Mouse (Mus musculus): ENCODE data around the gene Rb1. TPM values are rescaled to one million over a fixed set of nuclear protein-coding genes. Genes with fewer than 3 reads are reported as not detected.

The Rb1 gene
- polyA plus RNA-seq, 1 experiment from 2014 or later = 46.0 TPM

MicroRNAs encoded within 50 kb of the gene (microRNA counts, 519-probe panel; counts per million panel counts)
- 342 counts per million, percentile 67 among the panel's probes with 10 or more counts for microRNA mmu-miR-687

Small RNA genes lying within 50 kb of the gene (microRNA-seq; reads per million reads assigned to microRNA genes)
- not detected for gene Mir687

Other genes starting within 250 kb of the Rb1 start
- 109 and 118 TPM in 2 replicates for gene Rcbtb2, start 202.8 kb downstream of the Rb1 start, polyA plus RNA-seq (2016; fragmentation: Nextera tagmentation; extraction: Ambion mirVana)
- 13.3 and 14.0 TPM in 2 replicates for gene Lpar6, start 87.9 kb downstream of the Rb1 start, polyA plus RNA-seq (2016; fragmentation: Nextera tagmentation; extraction: Ambion mirVana)
- gene Itm2b, start 59.5 kb upstream of the Rb1 start, polyA plus RNA-seq (2016; fragmentation: Nextera tagmentation; extraction: Ambion mirVana) = 441 and 471 TPM in 2 replicates
- 89.3 and 90.0 TPM in 2 replicates for gene Med4, start 184.2 kb upstream of the Rb1 start, polyA plus RNA-seq (2016; fragmentation: Nextera tagmentation; extraction: Ambion mirVana)
- 101 and 113 TPM in 2 replicates for gene Sucla2, start 199.5 kb upstream of the Rb1 start, polyA plus RNA-seq (2016; fragmentation: Nextera tagmentation; extraction: Ambion mirVana)
- gene Nudt15, start 222.4 kb upstream of the Rb1 start, polyA plus RNA-seq (2016; fragmentation: Nextera tagmentation; extraction: Ambion mirVana) = 10.3 and 12.3 TPM in 2 replicates